Mouse (Mus musculus): ENCODE results near the gene Syt16.

GRCm38 (mm10) chr12:74303418-74304294, 306.2 kb downstream of the Syt16 start:
- TF ChIP-seq CTCF (conservative IDR thresholded peaks at IDR 0.05 in 1 of 2, IDR thresholded peaks at IDR 0.05 in 1 of 2; ENCODE audit: low read depth in 2 of 2, low read length in 2 of 2) (no peak), JUN (IDR thresholded peaks at IDR 0.05; ENCODE audit: insufficient read depth, low read depth, low read length) (no peak), ZNF384 (IDR thresholded peaks at IDR 0.05; ENCODE audit: low read depth, low read length) (no peak), PAX5 (IDR thresholded peaks at IDR 0.05; ENCODE audit: low read length) (no peak), MYC (IDR thresholded peaks at IDR 0.05; ENCODE audit: low read depth, low read length) (no peak)
